Mouse (Mus musculus): ENCODE results near the gene Adgrg1.

The Adgrg1 gene

DNA sequence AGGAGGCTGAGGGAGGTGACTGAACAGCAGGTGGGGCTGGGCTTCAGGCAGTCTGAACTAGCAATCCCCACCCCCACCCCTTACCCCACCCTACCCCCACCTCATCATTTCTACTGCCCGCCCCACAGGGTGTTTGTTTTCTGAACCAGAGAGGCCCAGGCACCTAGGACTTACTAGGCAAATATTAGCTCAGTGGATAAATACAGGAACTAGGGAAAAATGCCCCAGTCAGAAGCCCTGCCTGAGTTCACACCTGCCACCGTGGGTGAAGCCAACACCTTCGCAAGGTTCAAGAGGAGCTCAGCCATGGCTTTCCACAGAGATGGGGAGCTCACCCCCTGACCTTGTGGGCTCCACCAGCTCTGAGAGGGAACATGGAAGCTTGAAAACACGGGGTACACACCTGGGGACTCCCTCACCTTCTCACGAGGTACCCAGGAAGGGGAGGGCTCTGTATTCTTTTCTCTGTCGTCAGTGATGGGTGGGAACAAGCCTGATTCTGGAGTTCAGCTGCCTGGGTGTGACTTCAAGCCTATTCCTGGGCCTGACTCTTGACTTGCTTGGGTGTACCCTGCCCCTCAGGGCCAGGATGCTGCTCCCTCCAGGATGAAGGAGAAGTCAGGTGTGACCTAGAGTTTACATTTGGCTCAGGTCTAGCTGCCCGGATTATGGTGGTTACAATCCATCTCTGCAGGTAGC lies at the start of gene Adgrg1:
Adgrg1 (plus strand) TSS at position 285 of the 699 bp plus-strand sequence.
- DNase-seq: no peak

DNA sequence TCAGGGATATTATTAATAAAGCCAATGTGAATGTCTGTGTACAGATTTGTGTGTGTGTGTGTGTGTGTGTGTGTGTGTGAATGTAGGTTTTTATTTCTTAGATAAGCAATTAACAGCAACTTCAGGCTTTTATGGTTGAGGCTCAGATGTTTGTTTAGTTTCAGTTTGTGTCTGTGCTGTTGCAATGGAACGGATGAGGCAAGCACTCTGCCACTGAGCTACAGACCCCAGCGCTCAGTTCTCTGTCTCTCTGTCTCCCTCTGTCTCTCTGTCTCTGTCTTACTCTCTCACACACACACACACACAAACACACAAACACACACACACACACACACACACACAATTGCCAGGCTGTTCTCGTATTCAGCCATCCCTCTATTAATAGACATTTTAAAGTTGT lies 46.3 kb upstream of the Adgrg1 start:
- no peak for DNase-seq

GRCm38 (mm10) chr8:94933918-94934317 lies 40.6 kb upstream of the Adgrg1 start:
- no peak for DNase-seq

- no peak for DNase-seq
Measured at GRCm38 (mm10) chr8:94935172-94935571, 39.4 kb upstream of the Adgrg1 start.

GRCm38 (mm10) chr8:94942566-94942965 lies 32.0 kb upstream of the Adgrg1 start:
- DNase-seq: peak in 1 of 2 experiments; percentile 52

- no peak for DNase-seq
Measured at GRCm38 (mm10) chr8:94945185-94945584, 29.4 kb upstream of the Adgrg1 start.

DNA sequence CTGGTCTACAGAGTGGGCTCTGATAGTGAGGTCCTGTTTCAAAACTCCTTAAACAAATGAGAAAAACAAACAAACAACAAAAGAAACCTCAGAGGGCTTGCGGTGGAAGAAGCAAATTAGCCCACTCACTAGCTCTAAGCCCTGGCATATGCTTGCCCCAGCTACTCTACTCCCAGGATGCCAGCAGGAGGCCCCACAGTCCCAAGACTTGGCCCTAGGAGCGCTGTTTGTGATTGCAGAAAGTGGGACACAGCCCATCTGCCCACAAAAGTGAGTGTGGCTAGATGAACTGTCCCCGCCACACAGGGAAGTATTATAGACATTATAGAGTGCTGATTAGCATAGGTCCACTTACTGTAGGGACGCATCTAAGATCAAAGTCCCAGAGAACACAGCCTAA lies 26.1 kb upstream of the Adgrg1 start:
- DNase-seq: no peak

- no peak for DNase-seq
Measured at GRCm38 (mm10) chr8:94949010-94949409, 25.5 kb upstream of the Adgrg1 start.

DNA sequence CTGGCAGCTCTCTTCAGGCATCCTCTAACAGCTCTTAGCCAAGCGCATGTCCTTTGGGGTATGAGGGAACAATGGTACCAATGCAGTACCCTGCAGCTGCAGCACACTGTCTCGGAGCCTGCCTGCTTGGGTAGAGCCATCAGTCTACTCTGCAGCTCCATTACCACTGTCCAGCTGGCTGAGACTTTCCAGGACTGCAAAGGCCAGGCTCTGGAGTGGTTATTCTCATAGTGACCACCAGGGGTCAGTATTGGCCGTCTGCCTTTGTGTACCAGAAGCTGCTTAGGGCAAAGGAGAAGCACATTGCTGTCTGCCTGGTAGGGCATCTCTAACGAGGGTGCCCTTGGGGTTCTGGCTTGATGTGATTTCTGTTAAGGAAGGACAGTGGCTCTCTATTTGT lies 24.5 kb upstream of the Adgrg1 start:
- DNase-seq: peak; percentile 40 to 44

DNA sequence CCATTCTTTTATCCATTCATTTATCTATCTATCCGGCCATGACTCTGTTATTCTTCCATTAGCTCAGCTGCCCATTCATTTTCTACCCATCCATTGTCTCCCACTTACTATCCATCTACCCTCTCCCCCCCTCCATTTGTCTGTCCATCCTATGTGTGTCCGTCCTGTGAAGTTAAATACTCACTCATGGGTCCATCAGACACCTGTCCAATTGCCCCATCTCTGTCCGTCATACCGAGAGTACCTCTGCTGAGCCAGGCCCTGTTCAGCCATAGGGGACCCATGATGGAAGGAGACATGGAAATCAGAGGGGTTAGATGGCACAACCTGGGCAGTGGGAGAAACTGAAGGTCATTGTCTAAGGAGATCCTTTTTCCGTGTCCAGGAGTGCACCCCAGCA lies 24.1 kb upstream of the Adgrg1 start:
- DNase-seq: no peak

DNA sequence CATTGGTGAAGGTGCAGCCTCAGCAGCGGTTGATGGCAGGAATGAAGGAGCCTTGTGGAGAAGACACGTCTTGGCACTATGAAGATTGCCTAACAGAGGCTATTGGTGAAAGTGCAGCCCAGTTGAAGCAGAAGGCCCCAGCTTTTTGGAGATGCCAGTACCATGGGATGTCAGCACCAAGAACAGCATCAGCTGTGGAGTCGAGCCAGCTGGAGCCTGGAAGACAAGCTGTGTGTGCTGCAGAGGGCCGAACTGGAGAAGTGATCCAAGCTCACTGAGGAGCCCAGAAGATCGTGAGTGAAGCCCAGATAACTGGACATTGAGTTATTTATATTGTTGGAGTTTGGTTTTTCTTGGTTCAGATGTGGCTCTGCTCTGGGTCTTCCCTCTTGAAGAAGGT lies 22.5 kb upstream of the Adgrg1 start:
- DNase-seq: no peak

GRCm38 (mm10) chr8:94953624-94954367 lies 20.8 kb upstream of the Adgrg1 start:
- no peak for DNase-seq

DNA sequence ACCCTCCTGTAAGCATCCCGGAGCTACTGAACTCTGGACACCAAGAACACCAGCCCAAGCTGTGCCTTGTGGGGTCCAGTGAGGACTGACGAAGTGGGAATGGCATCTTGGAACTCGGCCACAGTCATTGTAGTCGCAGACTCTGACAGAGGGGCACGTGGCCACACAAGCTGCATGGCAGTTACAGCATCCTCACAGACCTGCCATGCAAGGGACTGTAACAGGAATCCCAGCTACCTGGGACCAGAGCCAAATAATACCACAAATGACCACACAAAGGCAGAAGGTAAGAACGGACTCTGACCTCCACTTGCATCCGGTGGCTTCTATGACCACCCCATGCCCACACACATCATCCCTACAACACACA lies 20.2 kb upstream of the Adgrg1 start:
- DNase-seq: no peak

- DNase-seq: peak in 1 of 2 experiments; percentile 44
Measured at GRCm38 (mm10) chr8:94954921-94955758, 19.4 kb upstream of the Adgrg1 start.

DNA sequence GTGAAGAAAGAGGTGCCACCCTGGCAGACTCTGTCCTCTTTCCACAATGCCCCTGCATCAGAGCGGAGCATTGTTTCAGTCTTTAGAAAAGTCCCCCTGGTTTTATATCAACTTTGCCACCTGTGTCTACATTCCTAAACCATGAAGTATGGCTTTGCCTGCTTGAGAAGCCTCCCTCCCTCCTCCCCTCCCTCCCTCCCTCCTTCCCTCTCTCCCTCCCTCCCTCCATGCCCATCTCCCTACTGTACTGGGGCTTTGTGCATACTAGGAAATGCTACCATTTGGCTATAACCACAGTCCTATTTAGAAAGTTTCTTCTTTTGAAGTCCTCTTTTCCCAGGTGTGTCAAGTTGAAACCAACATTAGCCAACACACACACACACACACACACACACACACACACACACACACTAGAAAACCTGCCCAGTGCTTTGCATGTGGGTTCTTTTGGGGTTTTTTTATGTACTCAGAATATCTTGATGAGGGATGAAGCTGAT lies 18.4 kb upstream of the Adgrg1 start:
- DNase-seq: peak in 1 of 2 experiments; percentile 31

DNA sequence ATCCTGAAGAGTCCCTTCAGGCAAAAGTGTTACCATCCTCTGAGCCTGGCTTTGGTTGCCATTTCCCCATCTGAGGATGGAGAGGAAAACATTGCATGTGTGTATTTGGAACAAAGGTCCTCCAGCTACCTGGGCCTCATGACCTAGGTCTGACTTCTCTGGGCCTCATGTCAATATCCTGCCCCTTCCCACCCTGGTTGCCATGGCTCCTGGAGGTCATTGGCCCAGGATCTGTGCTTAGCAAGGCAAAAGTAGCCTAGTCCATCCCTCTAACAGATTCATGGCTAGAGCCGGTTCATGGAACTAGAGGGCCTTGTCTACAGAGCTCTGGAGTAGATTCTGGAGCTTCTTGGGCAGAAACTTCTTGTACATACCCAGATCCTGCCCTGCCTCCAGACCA lies 12.3 kb upstream of the Adgrg1 start:
- no peak for DNase-seq

- no peak for DNase-seq
Measured at GRCm38 (mm10) chr8:94964828-94965227, 9.7 kb upstream of the Adgrg1 start.

GRCm38 (mm10) chr8:94966578-94966977 lies 8.0 kb upstream of the Adgrg1 start:
- DNase-seq: no peak

- no peak for DNase-seq
Measured at GRCm38 (mm10) chr8:94967071-94967470, 7.5 kb upstream of the Adgrg1 start.

DNA sequence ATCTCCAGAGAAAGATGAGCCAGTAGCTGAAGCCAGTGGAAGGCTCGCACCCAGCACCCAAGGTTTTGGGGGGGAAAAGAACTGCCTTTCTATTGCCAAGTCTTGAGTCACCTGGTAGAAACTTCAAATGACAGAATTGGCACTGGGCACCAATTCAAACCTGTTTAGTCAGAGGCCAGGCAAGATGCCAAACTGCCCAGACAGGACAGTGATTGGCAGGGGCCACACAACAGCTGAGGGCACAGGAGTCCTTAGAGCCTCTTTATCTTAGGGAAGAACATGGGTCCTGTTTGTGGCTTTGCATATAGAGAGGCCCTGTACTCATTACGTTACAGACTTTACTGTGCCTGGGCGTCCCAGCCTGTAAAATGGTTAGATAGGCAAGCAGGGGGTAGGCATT lies 7.0 kb upstream of the Adgrg1 start:
- no peak for DNase-seq

DNA sequence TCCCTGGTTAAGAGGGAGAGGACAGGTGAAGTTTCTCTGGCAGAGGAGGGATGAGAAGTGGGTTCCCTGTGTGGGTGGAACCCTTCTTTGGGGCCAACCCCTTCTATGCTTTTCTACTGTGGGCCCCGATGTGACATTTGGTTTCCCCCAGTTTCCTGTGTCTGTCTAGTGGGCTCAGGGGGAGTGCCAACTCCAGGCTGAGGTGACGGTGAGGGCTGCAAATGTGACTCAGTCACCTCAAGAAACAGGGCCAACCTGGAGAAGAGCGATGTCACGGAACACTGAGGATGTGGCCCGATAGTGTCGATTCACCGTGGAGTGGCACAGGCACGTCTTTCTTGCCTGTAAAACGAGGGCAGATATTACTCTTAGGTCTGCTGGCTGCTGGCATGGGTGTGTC lies 1.3 kb upstream of the Adgrg1 start:
- peak in 1 of 2 experiments; percentile 60 for DNase-seq

GRCm38 (mm10) chr8:94973786-94974185 lies 765 bp upstream of the Adgrg1 start:
- DNase-seq: no peak
